In genomic region chr5:36888501-36888900, GRCm38 (mm10) we compare ENCODE assay signal across 30 mouse cellular contexts. TPM values are rescaled to one million over a fixed set of nuclear protein-coding genes. Genes with fewer than 3 reads are reported as not detected.
DNase-seq lines count a peak whose midpoint lies in the region; TF ChIP-seq lines count a peak whose summit lies in the region.
"Had no signal": no experiment of that assay in that cellular context is flagged by ENCODE, and none has a peak within 500 bp of the region (broad histone marks: within the 10 kb centered on the region; RNA-seq: fewer than 3 reads in every experiment).

No protein-coding gene starts in this region.

- H3K27me3 ChIP-seq in cerebellum, adult 2 months (ENCODE audit: control insufficient read depth, insufficient read depth, low read length): no peaks in the 10 kb centered on the region
- H3K27me3 ChIP-seq: embryonic facial prominence, embryonic 12.5 days; intestine, embryonic 15.5 days; liver, embryonic 15.5 days; midbrain, embryonic 12.5 days had no signal

- H3K27ac ChIP-seq in layer of hippocampus, adult 2 months: peak overlapping the region; percentile 93
- H3K27ac ChIP-seq in cerebellum, adult 2 months (ENCODE audit: insufficient read depth, low read length): peak overlapping the region; percentile 97
- H3K27ac ChIP-seq: embryonic facial prominence, embryonic 12.5 days; intestine, embryonic 15.5 days; limb, embryonic 15.5 days; liver, embryonic 15.5 days; midbrain, embryonic 12.5 days had no signal

- 0 out of 2 replicates have a peak, but pooled peaks have one; percentile 31 for TF ChIP-seq POLR2A in cerebellum, adult 2 months (IDR thresholded peaks at IDR 0.05; ENCODE audit: borderline replicate concordance, insufficient read depth, low read length)

- TF ChIP-seq CTCF in layer of hippocampus, adult 2 months (conservative IDR thresholded peaks at IDR 0.05): no peak
- TF ChIP-seq CTCF in cerebellum, adult 2 months (IDR thresholded peaks at IDR 0.05; ENCODE audit: borderline replicate concordance, insufficient read depth, low read depth, low read length): no peak

- no peak overlapping the region for H3K4me3 ChIP-seq in layer of hippocampus, adult 2 months
- H3K4me3 ChIP-seq in cerebellum, adult 2 months (replicated peaks; ENCODE audit: insufficient read depth, low read depth, low read length): peak overlapping the region; percentile 30
- H3K4me3 ChIP-seq: embryonic facial prominence, embryonic 12.5 days; heart, embryonic 12.5 days; intestine, embryonic 15.5 days; limb, embryonic 15.5 days; liver, embryonic 15.5 days; midbrain, embryonic 12.5 days had no signal

- DNase-seq in layer of hippocampus, adult 2 months (ENCODE audit: low spot score in 2 of 2): no peak
- no peak for DNase-seq in layer of hippocampus, postnatal 14 days (ENCODE audit: low spot score in 2 of 2)
- DNase-seq in cerebellum, adult 11 months: peak; percentile 78
- peak; percentile 85 to 93 for DNase-seq in cerebellum, adult 2 months
- DNase-seq in cerebellum, postnatal 25 days: peak; percentile 85 to 87
- DNase-seq in spleen, adult 18-20 months: no peak
- no peak for DNase-seq in testis, postnatal 14 days (ENCODE audit: low spot score)
- DNase-seq in spleen, postnatal 4 days (ENCODE audit: low spot score in 2 of 2): no peak
- DNase-seq: adrenal gland, postnatal 36 days; B cell, adult 2 months; forebrain, postnatal 0 days; gastrocnemius, postnatal 25 days; heart, adult 18-20 months; heart, postnatal 10 days; kidney, adult 8-10 months; kidney, postnatal 14 days; layer of hippocampus, postnatal 36 days; lung, postnatal 10 days; right cerebral cortex, adult 18-20 months; right cerebral cortex, postnatal 4 days had no signal

- 8% methylated on average over 8 of the region's 8 CpGs for WGBS in cerebellum, adult 2 months

- peaks cover 89% of the 10 kb centered on the region for H3K4me1 ChIP-seq in cerebellum, adult 2 months (ENCODE audit: control insufficient read depth, insufficient read depth, low read length)
- H3K4me1 ChIP-seq: intestine, embryonic 15.5 days; limb, embryonic 15.5 days; liver, embryonic 15.5 days had no signal

RNA-seq across cellular contexts. Expression of gene Ppp2r2c, which starts 20.2 kb away (rescaled TPM):
- total RNA-seq in layer of hippocampus, adult 2 months (2021): 100 to 1,000 TPM; 375 to 387 TPM
- 100 to 1,000 TPM; 355 to 364 TPM for total RNA-seq in layer of hippocampus, postnatal 14 days (2021)
- polyA plus RNA-seq in cerebellum, adult 2 months (2012; rRNA removed): 259 and 273 TPM in 2 replicates
- total RNA-seq: megakaryocyte progenitor cell, adult 5-6 weeks; monocyte, adult 5-6 weeks had no signal
- polyA plus RNA-seq: G1E; liver, embryonic 15.5 days; thymus, postnatal 0 days had no signal

RNA-seq across cellular contexts. Expression of gene Man2b2, which starts 58.0 kb away (rescaled TPM):
- 10 to 100 TPM; 29.5 to 31.9 TPM for total RNA-seq in layer of hippocampus, adult 2 months (2021)
- 10 to 100 TPM; 19.6 to 20.1 TPM for total RNA-seq in layer of hippocampus, postnatal 14 days (2021)
- 29.2 and 30.1 TPM in 2 replicates for polyA plus RNA-seq in cerebellum, adult 2 months (2012; rRNA removed)

Comparison
In these comparisons a context has a peak if more than half of its experiments do, and no peak if none do; other contexts are left out.
1. DNase-seq: peak in cerebellum, adult 11 months (single experiment), cerebellum, adult 2 months (2 of 2) and cerebellum, postnatal 25 days (2 of 2); none in layer of hippocampus, adult 2 months (0 of 2), layer of hippocampus, postnatal 14 days (0 of 2), spleen, adult 18-20 months (0 of 2), testis, postnatal 14 days (single experiment) and spleen, postnatal 4 days (0 of 2).